Mouse (Mus musculus) regulatory T cell (primary cell): Measurements from ENCODE around the gene Stat5b.

Experiments used
- in situ Hi-C: fragments of 300-600 bp; cut with MboI, MseI; formaldehyde crosslinking; loops from one replicate; pipeline ENCODE4 v1.15.1; 2025; ENCODE audit warnings: high pct_unique_total_duplicates

Gene Stat5b

GRCm38 (mm10) chr11:100870256-100870967 lies 19.9 kb upstream of the Stat5b start:
- in situ Hi-C loops = loop anchor here (5.0 to 10.0 kb wide), 2 partner anchors 73 to 376 kb away; no protein-coding TSS in a partner anchor

- in situ Hi-C loops = no loop called here
These were observed 15.1 kb upstream of the Stat5b start for GRCm38 (mm10) chr11:100865618-100866017.

- in situ Hi-C loops = no loop called here
These were observed 12.6 kb upstream of the Stat5b start for GRCm38 (mm10) chr11:100863141-100863540.

GRCm38 (mm10) chr11:100861836-100862235 lies 11.3 kb upstream of the Stat5b start:
- in situ Hi-C loops = no loop called here

GRCm38 (mm10) chr11:100861335-100861734 lies 10.8 kb upstream of the Stat5b start:
- in situ Hi-C loops = no loop called here

GRCm38 (mm10) chr11:100860198-100861048 lies 9.9 kb upstream of the Stat5b start:
- in situ Hi-C loops = no loop called here

GRCm38 (mm10) chr11:100859579-100860075 lies 9.1 kb upstream of the Stat5b start:
- in situ Hi-C loops = loop anchor here (5.0 kb wide), 1 partner anchor 37 kb away; no protein-coding TSS in a partner anchor

GRCm38 (mm10) chr11:100858935-100859578 lies 8.5 kb upstream of the Stat5b start, which contains the start of gene Stat5a:
TSS of gene Stat5a (plus strand) at chr11:100859351.
- in situ Hi-C loops = loop anchor here (5.0 kb wide), 1 partner anchor 37 kb away; no protein-coding TSS in a partner anchor

GRCm38 (mm10) chr11:100857960-100858359 lies 7.4 kb upstream of the Stat5b start:
- in situ Hi-C loops = loop anchor here (5.0 kb wide), 1 partner anchor 36 kb away; no protein-coding TSS in a partner anchor

- in situ Hi-C loops = loop anchor here (5.0 kb wide), 1 partner anchor 33 kb away; no protein-coding TSS in a partner anchor
These were observed 4.7 kb upstream of the Stat5b start for GRCm38 (mm10) chr11:100855178-100855577.

- in situ Hi-C loops = no loop called here
These were observed 3.7 kb upstream of the Stat5b start for GRCm38 (mm10) chr11:100854268-100854667.

- in situ Hi-C loops = no loop called here
These were observed 2.5 kb upstream of the Stat5b start for GRCm38 (mm10) chr11:100853018-100853417.

GRCm38 (mm10) chr11:100852088-100852487 lies 1.6 kb upstream of the Stat5b start:
- in situ Hi-C loops = no loop called here

- in situ Hi-C loops = no loop called here
These were observed 429 bp upstream of the Stat5b start for GRCm38 (mm10) chr11:100850778-100851528.

GRCm38 (mm10) chr11:100849456-100850037 lies 977 bp downstream of the Stat5b start:
- in situ Hi-C loops = loop anchor here (10.0 kb wide), 1 partner anchor 1985 kb away; the partner anchor contains the start of gene Wipf2

GRCm38 (mm10) chr11:100848789-100849379 lies 1.6 kb downstream of the Stat5b start:
- in situ Hi-C loops = loop anchor here (10.0 kb wide), 1 partner anchor 1984 kb away; the partner anchor contains the start of gene Wipf2

- in situ Hi-C loops = loop anchor here (10.0 kb wide), 1 partner anchor 1983 kb away; the partner anchor contains the start of gene Wipf2
These were observed 2.4 kb downstream of the Stat5b start for GRCm38 (mm10) chr11:100848080-100848479.

- in situ Hi-C loops = loop anchor here (10.0 kb wide), 1 partner anchor 1983 kb away; the partner anchor contains the start of gene Wipf2
These were observed 3.0 kb downstream of the Stat5b start for GRCm38 (mm10) chr11:100847572-100847971.

- in situ Hi-C loops = loop anchor here (10.0 kb wide), 1 partner anchor 1981 kb away; the partner anchor contains the start of gene Wipf2
These were observed 4.7 kb downstream of the Stat5b start for GRCm38 (mm10) chr11:100845793-100846192.
